ENCODE assay signal across 23 mouse cellular contexts in genomic region chr11:68897838-68898237, GRCm38 (mm10). TPM values are rescaled to one million over a fixed set of nuclear protein-coding genes. Genes with fewer than 3 reads are reported as not detected.
DNase-seq lines count a peak whose midpoint lies in the region; ATAC-seq and TF ChIP-seq lines count a peak whose summit lies in the region.
"Had no signal": no experiment of that assay in that cellular context is flagged by ENCODE, and none has a peak within 500 bp of the region (broad histone marks: within the 10 kb centered on the region; RNA-seq: fewer than 3 reads in every experiment).

No protein-coding gene starts in this region.

- no peak overlapping the region for H3ac ChIP-seq in myocyte (ENCODE audit: control insufficient read depth, insufficient read length)

- no peak overlapping the region for H3K4me2 ChIP-seq in liver, embryonic 12.5 days
- no peak overlapping the region; the same call in 1 of the 2 replicates for H3K4me2 ChIP-seq in liver, embryonic 11.5 days
- no peak overlapping the region for H3K4me2 ChIP-seq in liver, embryonic 15.5 days
- no peak overlapping the region for H3K4me2 ChIP-seq in liver, postnatal 0 days (ENCODE audit: low read depth, low read length)
- H3K4me2 ChIP-seq in myocyte (ENCODE audit: low read depth): no peak overlapping the region
- H3K4me2 ChIP-seq: embryonic facial prominence, embryonic 13.5 days; embryonic facial prominence, embryonic 15.5 days; forebrain, embryonic 12.5 days had no signal

- TF ChIP-seq CTCF in liver, postnatal 0 days (IDR thresholded peaks at IDR 0.05; ENCODE audit: low read depth): no peak

- TF ChIP-seq POLR2A in myocyte (IDR thresholded peaks at IDR 0.05; ENCODE audit: insufficient read length, low read depth): no peak

- no peak for DNase-seq in liver, embryonic 11.5 days (ENCODE audit: low spot score)
- no peak for DNase-seq in liver, postnatal 0 days
- DNase-seq in adrenal gland, postnatal 36 days: no peak
- DNase-seq: adrenal gland, adult 8-10 months; adrenal gland, postnatal 14 days; cerebellum, adult 11 months; cerebellum, adult 8-10 months had no signal

- peaks cover 13% of the 10 kb centered on the region for H3K79me2 ChIP-seq in myocyte (ENCODE audit: control insufficient read depth, insufficient read depth)

- no peaks in the 10 kb centered on the region for H3K27me3 ChIP-seq in liver, embryonic 12.5 days (replicated peaks)
- H3K27me3 ChIP-seq in liver, embryonic 11.5 days (replicated peaks; ENCODE audit: control insufficient read depth, insufficient read depth, low read length): no peaks in the 10 kb centered on the region
- H3K27me3 ChIP-seq in liver, embryonic 15.5 days: no peaks in the 10 kb centered on the region; the same call in 1 of the 2 replicates
- H3K27me3 ChIP-seq in liver, postnatal 0 days (ENCODE audit: insufficient read depth, low read length): no peaks in the 10 kb centered on the region
- H3K27me3 ChIP-seq in myocyte (ENCODE audit: control insufficient read depth, insufficient read depth, insufficient read length): peaks cover 10% of the 10 kb centered on the region

- no peak overlapping the region for H3K4me3 ChIP-seq in liver, embryonic 12.5 days
- H3K4me3 ChIP-seq in liver, embryonic 11.5 days (ENCODE audit: low read depth, low read length): no peak overlapping the region
- no peak overlapping the region for H3K4me3 ChIP-seq in liver, embryonic 15.5 days (replicated peaks)
- H3K4me3 ChIP-seq in liver, postnatal 0 days (ENCODE audit: low read depth, low read length): no peak overlapping the region
- no peak overlapping the region for H3K4me3 ChIP-seq in myocyte
- H3K4me3 ChIP-seq: embryonic facial prominence, embryonic 13.5 days; embryonic facial prominence, embryonic 15.5 days; erythroblast, embryonic 14.5 days; forebrain, embryonic 10.5 days; forebrain, embryonic 12.5 days had no signal

- no peak for ATAC-seq in liver, embryonic 12.5 days
- no peak for ATAC-seq in liver, embryonic 11.5 days (replicated peaks; ENCODE audit: low FRiP score)
- no peak for ATAC-seq in liver, embryonic 15.5 days (ENCODE audit: insufficient read depth)
- ATAC-seq in liver, postnatal 0 days: no peak
- ATAC-seq: activated CD4-positive, CD25-positive, alpha-beta regulatory T cell, adult 4 months; forebrain, embryonic 14.5 days; forebrain, embryonic 16.5 days; Patski had no signal

- peaks cover 73% of the 10 kb centered on the region for H3K4me1 ChIP-seq in liver, embryonic 12.5 days
- peaks cover 24% of the 10 kb centered on the region for H3K4me1 ChIP-seq in liver, embryonic 11.5 days (replicated peaks; ENCODE audit: control insufficient read depth, insufficient read depth, low read length)
- H3K4me1 ChIP-seq in liver, embryonic 15.5 days (replicated peaks): peaks cover 69% of the 10 kb centered on the region
- peaks cover 27% of the 10 kb centered on the region for H3K4me1 ChIP-seq in liver, postnatal 0 days (ENCODE audit: insufficient read depth)

- peaks cover 6% of the 10 kb centered on the region for H3K36me3 ChIP-seq in liver, embryonic 12.5 days
- peaks cover 4% of the 10 kb centered on the region for H3K36me3 ChIP-seq in liver, embryonic 11.5 days (ENCODE audit: control insufficient read depth, insufficient read depth, low read length)
- H3K36me3 ChIP-seq in liver, embryonic 15.5 days (replicated peaks): peaks cover 5% of the 10 kb centered on the region
- peaks cover 4% of the 10 kb centered on the region; the same call in 1 of the 2 replicates for H3K36me3 ChIP-seq in liver, postnatal 0 days (replicated peaks; ENCODE audit: insufficient read depth, low read length)
- no peaks in the 10 kb centered on the region for H3K36me3 ChIP-seq in myocyte (ENCODE audit: control insufficient read depth, insufficient read depth)

- H3K9me3 ChIP-seq in liver, embryonic 12.5 days (replicated peaks): no peaks in the 10 kb centered on the region
- no peaks in the 10 kb centered on the region for H3K9me3 ChIP-seq in liver, embryonic 11.5 days (ENCODE audit: control insufficient read depth, low read length)
- no peaks in the 10 kb centered on the region for H3K9me3 ChIP-seq in liver, embryonic 15.5 days (replicated peaks)
- no peaks in the 10 kb centered on the region for H3K9me3 ChIP-seq in liver, postnatal 0 days (ENCODE audit: low read length)
- H3K9me3 ChIP-seq: embryonic facial prominence, embryonic 13.5 days; embryonic facial prominence, embryonic 15.5 days; forebrain, embryonic 10.5 days; forebrain, embryonic 12.5 days had no signal

- H3K9ac ChIP-seq in liver, embryonic 12.5 days: 0 out of 2 replicates have a peak overlapping the region, but pooled peaks have one; percentile 17
- no peak overlapping the region for H3K9ac ChIP-seq in liver, embryonic 11.5 days (ENCODE audit: low read depth, low read length)
- H3K9ac ChIP-seq in liver, embryonic 15.5 days: no peak overlapping the region
- H3K9ac ChIP-seq in liver, postnatal 0 days (replicated peaks): no peak overlapping the region
- H3K9ac ChIP-seq: embryonic facial prominence, embryonic 13.5 days; embryonic facial prominence, embryonic 15.5 days; forebrain, embryonic 12.5 days had no signal

- peak overlapping the region; percentile 73; the same call in 1 of the 2 replicates for H3K27ac ChIP-seq in liver, embryonic 12.5 days
- H3K27ac ChIP-seq in liver, embryonic 11.5 days (ENCODE audit: low read depth, low read length): no peak overlapping the region
- peak overlapping the region; percentile 69 for H3K27ac ChIP-seq in liver, embryonic 15.5 days (replicated peaks)
- H3K27ac ChIP-seq in liver, postnatal 0 days (ENCODE audit: low read depth): no peak overlapping the region
- H3K27ac ChIP-seq: embryonic facial prominence, embryonic 13.5 days; embryonic facial prominence, embryonic 15.5 days; forebrain, embryonic 10.5 days; forebrain, embryonic 12.5 days had no signal

- WGBS in liver, embryonic 12.5 days (ENCODE audit: insufficient replicate concordance): 50% methylated on average over 6 of the region's 6 CpGs
- WGBS in liver, embryonic 11.5 days: 61% methylated on average over 6 of the region's 6 CpGs
- WGBS in liver, embryonic 15.5 days (ENCODE audit: insufficient replicate concordance): 48% methylated on average over 6 of the region's 6 CpGs
- WGBS in liver, postnatal 0 days (ENCODE audit: insufficient replicate concordance): 65% methylated on average over 6 of the region's 6 CpGs

- no peak for TF ChIP-seq EP300 in liver, postnatal 0 days (IDR thresholded peaks at IDR 0.05; ENCODE audit: low read depth)

TF ChIP-seq in myocyte, 11 proteins besides CTCF, POLR2A, EP300 and RAD21:
- no peak for TF ChIP-seq MAX (IDR thresholded peaks at IDR 0.05; ENCODE audit: low read depth)
- TF ChIP-seq MYOD1 (IDR thresholded peaks at IDR 0.05; ENCODE audit: control insufficient read depth in 1 of 3, insufficient read length in 2 of 3, low read depth in 2 of 3): no peak
- TF ChIP-seq USF1 (IDR thresholded peaks at IDR 0.05; ENCODE audit: low read depth): peak; percentile 55
- no peak for TF ChIP-seq SRF (IDR thresholded peaks at IDR 0.05; ENCODE audit: control insufficient read depth, insufficient read length, low read depth)
- TF ChIP-seq TCF3 (IDR thresholded peaks at IDR 0.05; ENCODE audit: insufficient read length, low read depth): no peak

RNA-seq across cellular contexts. Expression of gene Rpl26, which starts 3.5 kb away (rescaled TPM):
- 938 and 976 TPM in 2 replicates for polyA plus RNA-seq in liver, embryonic 12.5 days (2016; fragmentation: Nextera tagmentation; extraction: Ambion mirVana)
- 1,252 and 1,388 TPM in 2 replicates for polyA plus RNA-seq in liver, embryonic 11.5 days (2014; fragmentation: Nextera tagmentation; extraction: Ambion mirVana)
- 434 and 517 TPM in 2 replicates for polyA plus RNA-seq in liver, embryonic 15.5 days (2015; fragmentation: Nextera tagmentation; extraction: Ambion mirVana)
- 531 and 540 TPM in 2 replicates for polyA plus RNA-seq in liver, postnatal 0 days (2015; fragmentation: Nextera tagmentation; extraction: Ambion mirVana)
- 695 TPM for polyA plus RNA-seq in myocyte (2012; fragmentation: generic; extraction: Trizol)
- 1,000 to 10,000 TPM; 1,232 to 1,254 TPM for total RNA-seq in adrenal gland, postnatal 36 days (2021)

RNA-seq across cellular contexts. Expression of gene Rnf222, which starts 9.5 kb away (rescaled TPM):
- polyA plus RNA-seq in liver, embryonic 12.5 days (2016; fragmentation: Nextera tagmentation; extraction: Ambion mirVana): 0.07 and 0.10 TPM in 2 replicates
- polyA plus RNA-seq in liver, embryonic 11.5 days (2014; fragmentation: Nextera tagmentation; extraction: Ambion mirVana): 0.10 and 0.16 TPM in 2 replicates
- 0.13 TPM in 2 replicates for polyA plus RNA-seq in liver, embryonic 15.5 days (2015; fragmentation: Nextera tagmentation; extraction: Ambion mirVana)
- 0.02 and 0.07 TPM in 2 replicates for polyA plus RNA-seq in liver, postnatal 0 days (2015; fragmentation: Nextera tagmentation; extraction: Ambion mirVana)
- not detected for polyA plus RNA-seq in myocyte (2012; fragmentation: generic; extraction: Trizol)
- total RNA-seq in adrenal gland, postnatal 36 days (2021): under 1 TPM in 1 of 2 experiments, not detected in 1; 0.13 TPM
- total RNA-seq: adrenal gland, adult 18-20 months had no signal
- polyA plus RNA-seq: activated CD4-positive, CD25-positive, alpha-beta regulatory T cell, adult 4 months; erythroblast, embryonic 14.5 days; forebrain, embryonic 14.5 days; forebrain, embryonic 16.5 days; Patski had no signal

RNA-seq across cellular contexts. Expression of gene Ndel1, which starts 26.2 kb away (rescaled TPM):
- 40.4 and 42.0 TPM in 2 replicates for polyA plus RNA-seq in liver, embryonic 12.5 days (2016; fragmentation: Nextera tagmentation; extraction: Ambion mirVana)
- 47.8 and 53.9 TPM in 2 replicates for polyA plus RNA-seq in liver, embryonic 11.5 days (2014; fragmentation: Nextera tagmentation; extraction: Ambion mirVana)
- 37.6 and 41.7 TPM in 2 replicates for polyA plus RNA-seq in liver, embryonic 15.5 days (2015; fragmentation: Nextera tagmentation; extraction: Ambion mirVana)
- polyA plus RNA-seq in liver, postnatal 0 days (2015; fragmentation: Nextera tagmentation; extraction: Ambion mirVana): 32.8 and 33.8 TPM in 2 replicates
- polyA plus RNA-seq in myocyte (2012; fragmentation: generic; extraction: Trizol): 36.7 TPM
- total RNA-seq in adrenal gland, postnatal 36 days (2021): 10 to 100 TPM; 58.4 to 81.8 TPM

RNA-seq across cellular contexts. Expression of gene Odf4, which starts 29.0 kb away (rescaled TPM):
- polyA plus RNA-seq in liver, embryonic 12.5 days (2016; fragmentation: Nextera tagmentation; extraction: Ambion mirVana): not detected in 2 replicates
- polyA plus RNA-seq in liver, embryonic 11.5 days (2014; fragmentation: Nextera tagmentation; extraction: Ambion mirVana): not detected in 2 replicates
- polyA plus RNA-seq in liver, embryonic 15.5 days (2015; fragmentation: Nextera tagmentation; extraction: Ambion mirVana): not detected in 2 replicates
- not detected in 2 replicates for polyA plus RNA-seq in liver, postnatal 0 days (2015; fragmentation: Nextera tagmentation; extraction: Ambion mirVana)
- polyA plus RNA-seq in myocyte (2012; fragmentation: generic; extraction: Trizol): not detected
- total RNA-seq in adrenal gland, postnatal 36 days (2021): under 1 TPM in 1 of 2 experiments, not detected in 1; 0.46 TPM
- total RNA-seq: common myeloid progenitor, adult 5-6 weeks; ES-E14 had no signal
- polyA plus RNA-seq: activated CD4-positive, CD25-positive, alpha-beta regulatory T cell, adult 4 months; embryonic facial prominence, embryonic 11.5 days; embryonic facial prominence, embryonic 13.5 days; embryonic facial prominence, embryonic 15.5 days; erythroblast, embryonic 14.5 days; forebrain, embryonic 10.5 days; forebrain, embryonic 14.5 days; Patski had no signal

RNA-seq across cellular contexts. Expression of gene Arhgef15, which starts 59.4 kb away (rescaled TPM):
- polyA plus RNA-seq in liver, embryonic 12.5 days (2016; fragmentation: Nextera tagmentation; extraction: Ambion mirVana): 2.9 and 3.0 TPM in 2 replicates
- polyA plus RNA-seq in liver, embryonic 11.5 days (2014; fragmentation: Nextera tagmentation; extraction: Ambion mirVana): 5.8 and 6.8 TPM in 2 replicates
- 1.4 and 1.8 TPM in 2 replicates for polyA plus RNA-seq in liver, embryonic 15.5 days (2015; fragmentation: Nextera tagmentation; extraction: Ambion mirVana)
- 1.8 TPM in 2 replicates for polyA plus RNA-seq in liver, postnatal 0 days (2015; fragmentation: Nextera tagmentation; extraction: Ambion mirVana)
- polyA plus RNA-seq in myocyte (2012; fragmentation: generic; extraction: Trizol): 0.49 TPM
- 10 to 100 TPM; 14.8 to 19.9 TPM for total RNA-seq in adrenal gland, postnatal 36 days (2021)
- polyA plus RNA-seq: erythroblast, embryonic 14.5 days had no signal

Comparison
In these comparisons a context has a peak if more than half of its experiments do, and no peak if none do; other contexts are left out.
1. H3K27ac ChIP-seq: peak in liver, embryonic 12.5 days (single experiment) and liver, embryonic 15.5 days (single experiment); none in liver, embryonic 11.5 days (single experiment) and liver, postnatal 0 days (single experiment).